Mouse (Mus musculus): Measurements from ENCODE around the gene Gatad2b. TPM values are rescaled to one million over a fixed set of nuclear protein-coding genes. Genes with fewer than 3 reads are reported as not detected.

The Gatad2b gene
- polyA plus RNA-seq, 1 experiment: 15.1 TPM

DNA sequence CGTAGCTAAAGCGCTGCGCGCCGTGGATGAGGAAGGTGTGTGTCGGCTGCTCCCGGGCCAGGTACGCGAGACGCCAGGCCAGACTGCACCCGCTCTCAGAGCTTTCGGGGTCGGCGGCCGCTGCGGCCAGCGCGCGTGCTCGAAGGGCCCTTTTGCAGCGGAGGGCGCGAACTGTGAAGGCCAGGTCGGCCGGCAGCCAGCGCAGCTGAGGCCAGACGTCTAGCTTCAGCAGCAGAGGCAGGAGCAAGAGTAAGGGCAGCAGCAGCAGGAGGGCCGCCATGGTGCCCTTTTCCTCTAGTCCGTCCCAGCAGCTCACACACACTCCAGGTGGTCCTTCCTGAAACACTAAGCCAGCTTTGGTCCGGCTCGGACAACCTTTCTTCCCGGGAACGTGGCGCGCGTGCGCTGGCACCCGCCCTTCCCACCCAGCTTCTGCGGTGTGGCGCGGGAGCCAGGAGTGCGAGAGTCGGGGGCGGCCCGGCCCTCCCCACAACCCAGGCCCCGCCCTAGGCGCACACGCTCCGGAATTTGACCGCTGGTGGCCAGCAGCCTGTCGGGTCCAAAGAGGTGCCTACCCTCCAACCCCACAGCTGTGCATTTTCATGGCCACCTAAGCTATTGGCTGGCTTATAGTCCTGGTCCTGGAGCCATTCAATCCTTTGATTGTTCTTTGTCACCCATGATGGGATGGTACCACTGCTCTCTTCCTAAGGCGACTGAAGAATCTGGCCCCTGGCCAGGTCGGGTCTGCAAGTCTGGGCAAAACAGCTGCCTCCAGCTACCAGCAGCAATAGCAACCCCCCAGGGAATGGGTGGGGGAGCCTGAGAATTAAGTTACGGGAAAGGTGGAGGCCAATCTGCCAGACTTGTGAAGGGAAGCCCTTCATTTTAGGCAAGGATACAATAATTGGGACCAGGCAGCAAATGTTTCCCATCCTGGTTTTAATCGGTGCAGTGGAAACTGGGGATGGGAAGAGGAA lies 96.8 kb downstream of the Gatad2b start, which contains the start of gene Slc27a3:
Gene Slc27a3, minus strand, starts transcription at position 428 of the 980 bp plus-strand sequence.
- 4% methylated on average over 55 of the region's 55 CpGs for WGBS
- Histone ChIP-seq H3K4me3 (ENCODE audit: low read depth, low read length) (peak within 1 kb of the TSS; percentile 66), H3K27me3 (ENCODE audit: control insufficient read depth, insufficient read depth, low read length) (no peaks in the 10 kb centered on the region), H3K36me3 (ENCODE audit: control insufficient read depth, insufficient read depth, low read length) (peaks cover 35% of the 10 kb centered on the region), H3K4me1 (ENCODE audit: control insufficient read depth, insufficient read depth, insufficient read length, low read length) (peaks cover 11% of the 10 kb centered on the region), H3K27ac (ENCODE audit: insufficient read depth, low read depth, low read length) (no peak within 1 kb of the TSS)
- no peak for TF ChIP-seq POLR2A (IDR thresholded peaks at IDR 0.05; ENCODE audit: low read depth, low read length)
- TF ChIP-seq CTCF (IDR thresholded peaks at IDR 0.05; ENCODE audit: extremely low read depth, insufficient read length, insufficient replicate concordance, low read depth, low read length): no peak

DNA sequence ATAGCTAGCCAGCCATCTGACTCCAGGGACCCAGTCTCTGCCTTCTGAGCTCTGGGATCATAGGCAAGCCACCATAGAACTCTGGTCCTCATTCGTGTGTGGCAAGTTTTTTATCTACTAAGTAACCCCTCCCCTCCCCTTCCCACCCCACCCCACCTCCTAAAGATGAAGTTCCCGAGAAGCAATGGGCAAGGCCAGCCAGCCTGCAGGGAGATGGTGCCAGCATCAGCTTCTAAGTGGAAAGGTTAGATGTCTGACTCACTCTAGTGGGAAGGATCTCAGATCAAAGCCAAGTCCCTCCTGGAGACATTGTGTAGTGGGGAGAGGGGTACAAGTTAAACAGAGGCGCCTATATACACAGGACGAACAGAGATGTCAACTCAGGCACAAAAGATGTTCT lies 98.0 kb downstream of the Gatad2b start:
- Histone ChIP-seq H3K36me3 (ENCODE audit: control insufficient read depth, insufficient read depth, low read length) (peaks cover 43% of the 10 kb centered on the region), H3K27me3 (ENCODE audit: control insufficient read depth, insufficient read depth, low read length) (no peaks in the 10 kb centered on the region), H3K4me1 (ENCODE audit: control insufficient read depth, insufficient read depth, insufficient read length, low read length) (peaks cover 11% of the 10 kb centered on the region), H3K27ac (ENCODE audit: insufficient read depth, low read depth, low read length) (no peak overlapping the region), H3K4me3 (ENCODE audit: low read depth, low read length) (no peak overlapping the region)
- whole genome bisulfite sequencing: 77% methylated on average over 4 of the region's 4 CpGs
- TF ChIP-seq POLR2A (IDR thresholded peaks at IDR 0.05; ENCODE audit: low read depth, low read length) (no peak), CTCF (IDR thresholded peaks at IDR 0.05; ENCODE audit: extremely low read depth, insufficient read length, insufficient replicate concordance, low read depth, low read length) (no peak)

DNA sequence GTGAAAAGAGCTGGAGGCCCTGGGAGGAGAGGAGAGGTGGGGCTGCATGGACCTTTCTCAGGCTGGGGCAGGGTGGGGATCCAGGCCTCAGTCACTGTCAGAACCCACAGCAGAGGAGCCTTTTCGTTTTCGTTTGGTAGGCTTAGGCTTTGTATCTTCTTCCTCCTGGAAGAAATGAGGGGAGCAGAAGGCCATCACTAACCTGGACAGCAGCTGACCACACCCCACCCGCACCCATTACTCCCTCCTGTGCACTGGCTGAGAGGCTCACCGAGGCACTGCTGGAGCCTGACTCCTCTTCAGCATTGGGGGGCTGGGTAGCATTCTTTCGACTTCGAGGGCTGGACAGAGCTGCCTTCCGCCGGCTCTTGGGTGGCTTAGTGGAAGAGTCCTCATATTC lies 99.0 kb downstream of the Gatad2b start:
- peaks cover 11% of the 10 kb centered on the region for H3K4me1 ChIP-seq (ENCODE audit: control insufficient read depth, insufficient read depth, insufficient read length, low read length)
- no peak overlapping the region for H3K27ac ChIP-seq (ENCODE audit: insufficient read depth, low read depth, low read length)
- no peak for TF ChIP-seq POLR2A (IDR thresholded peaks at IDR 0.05; ENCODE audit: low read depth, low read length)
- TF ChIP-seq CTCF (IDR thresholded peaks at IDR 0.05; ENCODE audit: extremely low read depth, insufficient read length, insufficient replicate concordance, low read depth, low read length): no peak
- no peak overlapping the region for H3K4me3 ChIP-seq (ENCODE audit: low read depth, low read length)
- WGBS: 88% methylated on average over 8 of the region's 8 CpGs
- peaks cover 52% of the 10 kb centered on the region for H3K36me3 ChIP-seq (ENCODE audit: control insufficient read depth, insufficient read depth, low read length)
- no peaks in the 10 kb centered on the region for H3K27me3 ChIP-seq (ENCODE audit: control insufficient read depth, insufficient read depth, low read length)

DNA sequence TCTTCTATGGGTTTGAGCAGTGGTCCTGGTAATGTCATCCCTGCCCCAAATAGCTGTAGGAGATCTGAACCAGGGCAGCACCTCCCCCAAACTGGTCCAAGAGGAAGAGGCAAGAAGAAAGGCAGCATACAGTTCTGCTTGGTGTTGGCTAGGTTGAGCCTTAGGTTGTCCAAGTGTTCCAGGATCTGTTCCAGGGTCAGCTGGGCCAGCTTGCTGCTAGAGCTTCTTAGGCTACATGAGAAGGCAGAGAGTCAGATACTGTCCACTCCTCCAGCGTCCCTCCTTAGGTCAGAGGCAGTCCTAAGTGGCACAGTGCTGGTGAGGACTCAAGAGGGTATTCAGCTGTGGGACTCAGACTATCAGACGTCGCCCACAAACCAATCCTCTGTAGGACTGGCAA lies 99.7 kb downstream of the Gatad2b start:
- Histone ChIP-seq H3K36me3 (ENCODE audit: control insufficient read depth, insufficient read depth, low read length) (peaks cover 57% of the 10 kb centered on the region), H3K27me3 (ENCODE audit: control insufficient read depth, insufficient read depth, low read length) (no peaks in the 10 kb centered on the region), H3K4me1 (ENCODE audit: control insufficient read depth, insufficient read depth, insufficient read length, low read length) (peaks cover 11% of the 10 kb centered on the region), H3K27ac (ENCODE audit: insufficient read depth, low read depth, low read length) (no peak overlapping the region), H3K4me3 (ENCODE audit: low read depth, low read length) (no peak overlapping the region)
- TF ChIP-seq POLR2A (IDR thresholded peaks at IDR 0.05; ENCODE audit: low read depth, low read length): no peak
- TF ChIP-seq CTCF (IDR thresholded peaks at IDR 0.05; ENCODE audit: extremely low read depth, insufficient read length, insufficient replicate concordance, low read depth, low read length): no peak
- 96% methylated on average over 3 of the region's 3 CpGs for WGBS

DNA sequence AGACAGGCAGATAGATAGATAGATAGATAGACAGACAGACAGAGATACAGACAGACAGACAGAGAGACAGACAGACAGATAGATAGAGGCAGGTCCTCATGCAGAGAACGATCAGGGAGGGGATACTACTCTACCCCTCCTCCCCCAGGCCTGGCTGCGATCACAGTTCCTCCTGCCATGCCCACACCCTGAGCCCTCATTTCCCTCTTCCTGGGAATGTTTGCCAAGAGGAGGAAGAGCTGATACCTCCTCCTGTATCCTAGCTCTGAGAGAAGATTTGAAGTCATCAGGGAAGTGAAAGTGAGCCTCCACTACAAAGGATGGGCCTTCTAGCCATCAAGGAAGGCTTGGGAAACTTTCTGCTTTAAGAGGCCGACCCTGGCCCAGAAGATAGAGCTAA lies 102.7 kb downstream of the Gatad2b start:
- WGBS: 61% methylated on average over 3 of the region's 3 CpGs
- H3K36me3 ChIP-seq (ENCODE audit: control insufficient read depth, insufficient read depth, low read length): peaks cover 79% of the 10 kb centered on the region
- TF ChIP-seq POLR2A (IDR thresholded peaks at IDR 0.05; ENCODE audit: low read depth, low read length) (no peak), CTCF (IDR thresholded peaks at IDR 0.05; ENCODE audit: extremely low read depth, insufficient read length, insufficient replicate concordance, low read depth, low read length) (no peak)

DNA sequence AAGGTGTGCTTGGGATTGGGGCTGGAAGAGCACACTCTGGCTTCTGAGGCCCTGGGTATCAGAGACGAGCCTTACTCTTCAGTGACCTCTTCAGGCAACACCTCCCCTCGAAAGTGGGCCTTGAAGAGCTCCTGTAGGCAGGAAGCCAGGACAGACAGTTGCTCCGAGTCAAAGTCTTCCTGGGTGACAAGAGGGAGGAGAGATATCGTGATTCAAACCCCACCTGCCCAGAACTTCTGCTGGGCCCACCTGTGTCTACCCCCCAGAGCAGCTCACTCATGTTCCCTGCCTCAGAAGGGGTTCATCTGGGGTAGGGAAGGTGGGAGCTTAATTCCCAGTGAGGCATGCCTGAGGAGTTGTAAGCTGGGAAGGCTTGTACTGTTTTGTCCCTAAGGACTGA lies 108.0 kb downstream of the Gatad2b start:
- TF ChIP-seq CTCF (IDR thresholded peaks at IDR 0.05; ENCODE audit: extremely low read depth, insufficient read length, insufficient replicate concordance, low read depth, low read length): no peak
- TF ChIP-seq POLR2A (IDR thresholded peaks at IDR 0.05; ENCODE audit: low read depth, low read length): no peak
- 75% methylated on average over 4 of the region's 4 CpGs for WGBS
- Histone ChIP-seq H3K27ac (ENCODE audit: insufficient read depth, low read depth, low read length) (no peak overlapping the region), H3K36me3 (ENCODE audit: control insufficient read depth, insufficient read depth, low read length) (peaks cover 86% of the 10 kb centered on the region), H3K27me3 (ENCODE audit: control insufficient read depth, insufficient read depth, low read length) (no peaks in the 10 kb centered on the region), H3K4me1 (ENCODE audit: control insufficient read depth, insufficient read depth, insufficient read length, low read length) (no peaks in the 10 kb centered on the region), H3K4me3 (ENCODE audit: low read depth, low read length) (no peak overlapping the region)

More for the DNA sequence above, 102.7 kb downstream of the Gatad2b start:
- Histone ChIP-seq H3K27me3 (ENCODE audit: control insufficient read depth, insufficient read depth, low read length) (no peaks in the 10 kb centered on the region), H3K4me1 (ENCODE audit: control insufficient read depth, insufficient read depth, insufficient read length, low read length) (no peaks in the 10 kb centered on the region), H3K27ac (ENCODE audit: insufficient read depth, low read depth, low read length) (no peak overlapping the region), H3K4me3 (ENCODE audit: low read depth, low read length) (no peak overlapping the region)

DNA sequence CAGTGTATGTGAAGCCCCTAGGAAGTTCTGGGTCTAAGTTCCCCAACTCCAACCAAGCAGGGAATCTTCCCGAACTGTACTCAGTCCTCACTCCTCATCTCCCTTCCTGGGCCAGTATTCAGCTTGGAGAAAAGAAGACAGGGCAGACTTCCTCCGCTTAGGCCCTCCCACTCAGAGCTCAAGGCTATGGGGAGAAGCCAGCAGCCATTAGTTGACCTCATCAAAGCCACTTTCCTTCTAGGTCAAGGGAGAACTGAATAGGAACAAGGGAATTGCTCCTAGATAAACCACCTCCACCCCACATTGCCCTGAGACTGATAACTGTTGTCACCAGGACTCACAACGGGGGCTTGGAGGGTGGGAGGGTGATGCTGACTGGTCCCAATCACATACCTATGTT lies 111.1 kb downstream of the Gatad2b start:
- 94% methylated on average over 3 of the region's 3 CpGs for WGBS
- Histone ChIP-seq H3K36me3 (ENCODE audit: control insufficient read depth, insufficient read depth, low read length) (peaks cover 92% of the 10 kb centered on the region), H3K4me3 (ENCODE audit: low read depth, low read length) (no peak overlapping the region), H3K4me1 (ENCODE audit: control insufficient read depth, insufficient read depth, insufficient read length, low read length) (no peaks in the 10 kb centered on the region), H3K27ac (ENCODE audit: insufficient read depth, low read depth, low read length) (no peak overlapping the region), H3K27me3 (ENCODE audit: control insufficient read depth, insufficient read depth, low read length) (no peaks in the 10 kb centered on the region)
- TF ChIP-seq POLR2A (IDR thresholded peaks at IDR 0.05; ENCODE audit: low read depth, low read length) (no peak), CTCF (IDR thresholded peaks at IDR 0.05; ENCODE audit: extremely low read depth, insufficient read length, insufficient replicate concordance, low read depth, low read length) (no peak)
